Mouse (Mus musculus): ENCODE measurements at regions not wholly inside any gene's neighbourhood (a gene's known extent, or its start where the extent isn't known, plus 50 kb on each side); places are given as distances from the start of the nearest gene placed in this dataset.
"Not testable (repeated sequence)": the region's sequence is repeated elsewhere in the genome, so short reads cannot be mapped to it uniquely, and the experiment has no call there.

GRCm38 (mm10) chr2:107117564-107117963 is 58.1 kb upstream of the Fshb start:
- no peak for DNase-seq

GRCm38 (mm10) chr2:107118711-107119474 is 59.4 kb upstream of the Fshb start:
- DNase-seq: no peak

- no peak for DNase-seq
These were observed 60.2 kb upstream of the Fshb start for GRCm38 (mm10) chr2:107119697-107120096.

- DNase-seq: no peak
These were observed 73.7 kb upstream of the Fshb start for GRCm38 (mm10) chr2:107133186-107133585.

GRCm38 (mm10) chr2:107149317-107149716 is 89.9 kb upstream of the Fshb start:
- DNase-seq: no peak

- DNase-seq: no peak
These were observed 90.4 kb upstream of the Fshb start for GRCm38 (mm10) chr2:107149851-107150250.

GRCm38 (mm10) chr2:107150373-107150772 is 90.9 kb upstream of the Fshb start:
- no peak for DNase-seq

GRCm38 (mm10) chr2:107151878-107152277 is 92.4 kb upstream of the Fshb start:
- DNase-seq: no peak

GRCm38 (mm10) chr2:107158836-107159402 is 99.5 kb upstream of the Fshb start:
- not testable (repeated sequence) for DNase-seq

- DNase-seq: peak; percentile 34 to 56
These were observed 114.7 kb upstream of the Kcna4 start for GRCm38 (mm10) chr2:107175721-107176120.

- DNase-seq: no peak
These were observed 107.4 kb upstream of the Kcna4 start for GRCm38 (mm10) chr2:107183066-107183465.

GRCm38 (mm10) chr2:107184864-107185263 is 105.6 kb upstream of the Kcna4 start:
- DNase-seq: no peak

- no peak for DNase-seq
These were observed 88.5 kb upstream of the Kcna4 start for GRCm38 (mm10) chr2:107201856-107202473.

- DNase-seq: no peak
These were observed 88.0 kb upstream of the Kcna4 start for GRCm38 (mm10) chr2:107202474-107202858.

GRCm38 (mm10) chr2:107221544-107221943 is 68.9 kb upstream of the Kcna4 start:
- no peak for DNase-seq

- DNase-seq: no peak
These were observed 65.8 kb upstream of the Kcna4 start for GRCm38 (mm10) chr2:107224679-107225078.

GRCm38 (mm10) chr2:107227486-107227885 is 63.0 kb upstream of the Kcna4 start:
- DNase-seq: no peak

- no peak for DNase-seq
These were observed 62.2 kb upstream of the Kcna4 start for GRCm38 (mm10) chr2:107228287-107228686.

GRCm38 (mm10) chr2:107231680-107232079 is 58.8 kb upstream of the Kcna4 start:
- DNase-seq: peak in 1 of 2 experiments; percentile 7

- DNase-seq: no peak
These were observed 57.6 kb upstream of the Kcna4 start for GRCm38 (mm10) chr2:107232885-107233284.

Data from cerebellum, postnatal 10 days (tissue).